Mouse (Mus musculus) CH12.LX (cell line): Measurements from ENCODE around the gene Otud7b.

Experiments used
- CTCF ChIP-seq, 2 experiments: IDR thresholded peaks in 1 of 2; conservative IDR thresholded peaks in 1 of 2; 2 replicates each; pipeline ENCODE4 v1.5.1; 2011 to 2012; ENCODE audit warnings: low read depth in 2 of 2, low read length in 2 of 2, improper control_type of control experiment in 1 of 2, inconsistent platforms in 1 of 2, mild to moderate bottlenecking in 1 of 2, moderate library complexity in 1 of 2
- E2F4 ChIP-seq: IDR thresholded peaks from 2 replicates; pipeline ENCODE4 v1.6.1; 2011; ENCODE audit warnings: low read depth, low read length, improper control_type of control experiment; ENCODE audit not compliant: insufficient replicate concordance
- ELF1 ChIP-seq: IDR thresholded peaks from 2 replicates; pipeline ENCODE4 v1.6.1; 2014; ENCODE audit warnings: low read depth, mild to moderate bottlenecking, inconsistent platforms, low read length, improper control_type of control experiment
- JUN ChIP-seq: IDR thresholded peaks from 2 replicates; pipeline ENCODE4 v1.6.1; 2011; ENCODE audit warnings: low read depth, mild to moderate bottlenecking, low read length, improper control_type of control experiment, moderate library complexity; ENCODE audit not compliant: insufficient read depth
- MEF2A ChIP-seq: IDR thresholded peaks from 2 replicates; pipeline ENCODE4 v1.6.1; 2014; ENCODE audit warnings: low read depth, mild to moderate bottlenecking, inconsistent platforms, low read length, improper control_type of control experiment, borderline replicate concordance
- MXI1 ChIP-seq: IDR thresholded peaks from 2 replicates; pipeline ENCODE4 v1.6.1; 2011; ENCODE audit warnings: mild to moderate bottlenecking, low read depth, low read length, improper control_type of control experiment
- NRF1 ChIP-seq: IDR thresholded peaks from 2 replicates; pipeline ENCODE4 v1.6.1; 2014; ENCODE audit warnings: low read depth, mild to moderate bottlenecking, inconsistent platforms, low read length, improper control_type of control experiment, moderate library complexity
- POLR2A ChIP-seq: IDR thresholded peaks from 2 replicates; pipeline ENCODE4 v1.6.1; 2011; ENCODE audit warnings: low read depth, mild to moderate bottlenecking, improper control_type of control experiment, low read length
- RAD21 ChIP-seq: IDR thresholded peaks from 2 replicates; pipeline ENCODE4 v1.6.1; 2011; ENCODE audit warnings: low read depth, mild to moderate bottlenecking, low read length, improper control_type of control experiment, moderate library complexity
- SIN3A ChIP-seq: IDR thresholded peaks from 2 replicates; pipeline ENCODE4 v1.6.1; 2012; ENCODE audit warnings: low read length, improper control_type of control experiment, inconsistent platforms
- USF2 ChIP-seq: conservative IDR thresholded peaks from 2 replicates; pipeline ENCODE4 v1.6.1; 2011; ENCODE audit warnings: low read depth, low read length, improper control_type of control experiment

- TF ChIP-seq MXI1 (no peak), POLR2A (no peak), USF2 (no peak), E2F4 (no peak), JUN (no peak), CTCF (conservative IDR thresholded peaks at IDR 0.05 in 1 of 2, IDR thresholded peaks at IDR 0.05 in 1 of 2; ENCODE audit: low read depth in 2 of 2, low read length in 2 of 2) (no peak), MEF2A (no peak), SIN3A (no peak), RAD21 (no peak), ELF1 (no peak), NRF1 (no peak)
Observed at GRCm38 (mm10) chr3:96055294-96055693, 49.0 kb upstream of the Otud7b start.
